In the genomic region with DNA sequence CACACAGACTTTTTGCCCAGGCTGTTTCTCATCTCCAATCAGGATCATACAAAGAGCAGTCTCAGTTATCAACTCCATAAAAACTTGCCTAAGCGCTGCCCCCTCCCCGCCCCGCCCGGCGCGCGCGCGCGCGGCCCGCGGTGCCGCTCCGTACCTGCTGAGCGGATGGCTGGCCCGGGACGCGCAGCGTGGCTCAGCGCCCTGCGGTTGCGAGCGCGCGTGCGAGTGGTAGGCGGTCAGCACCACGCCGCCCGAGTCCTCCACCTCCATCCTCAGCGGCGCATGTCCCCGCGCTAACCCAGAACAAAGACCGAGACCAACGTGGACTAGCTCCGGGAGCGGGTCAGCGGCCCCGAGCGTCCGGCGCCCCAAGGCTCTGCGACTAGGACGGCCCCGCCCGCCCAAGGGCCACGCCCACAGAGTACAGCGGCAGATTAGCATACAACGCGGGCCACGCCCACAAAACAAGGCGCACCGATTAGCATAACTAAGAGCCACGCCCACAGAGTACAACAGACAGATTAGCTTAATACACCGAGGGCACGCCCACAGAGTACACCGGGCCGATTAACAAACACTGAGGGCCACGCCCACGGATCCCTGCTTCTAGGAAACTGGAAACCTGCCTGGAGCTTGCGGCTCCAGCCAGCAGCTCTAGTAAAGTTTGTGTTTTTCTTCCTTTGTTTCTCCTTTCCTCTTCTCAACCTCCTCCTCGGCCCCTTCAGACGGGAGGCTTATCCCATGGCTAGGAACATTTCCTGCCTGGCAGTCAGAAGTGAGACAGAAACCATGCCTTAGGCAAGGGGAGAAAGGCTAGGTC, we compare ENCODE assay signal across 8 mouse cellular contexts. TPM values are rescaled to one million over a fixed set of nuclear protein-coding genes. Genes with fewer than 3 reads are reported as not detected.
DNase-seq lines count a peak whose midpoint lies in the region; ATAC-seq and TF ChIP-seq lines count a peak whose summit lies in the region.

A gene (minus strand): TSS at position 380 of the 820 bp plus-strand sequence.

- no peaks in the 10 kb centered on the region for H3K36me3 ChIP-seq in lung, embryonic 14.5 days (ENCODE audit: insufficient read depth)

- peak within 1 kb of the TSS; percentile 71 for H3K4me2 ChIP-seq in lung, embryonic 14.5 days

- peak; percentile 94 for ATAC-seq in lung, embryonic 14.5 days (ENCODE audit: insufficient read depth)
- ATAC-seq in neutrophil, adult 5-6 weeks (ENCODE audit: extremely low read depth, insufficient number of reproducible peaks, low FRiP score, poor library complexity, severe bottlenecking): peak; percentile 26; the same call in 1 of the 2 replicates

- TF ChIP-seq CTCF in cerebellum, adult 2 months (IDR thresholded peaks at IDR 0.05; ENCODE audit: borderline replicate concordance, insufficient read depth, low read depth, low read length): no peak
- TF ChIP-seq CTCF in lung, embryonic 14.5 days (IDR thresholded peaks at IDR 0.05; ENCODE audit: low read depth): no peak

- H3K4me1 ChIP-seq in cerebellum, adult 2 months (ENCODE audit: control insufficient read depth, insufficient read depth, low read length): no peaks in the 10 kb centered on the region
- H3K4me1 ChIP-seq in lung, embryonic 14.5 days (ENCODE audit: insufficient read depth): peaks cover 23% of the 10 kb centered on the region

- peak within 1 kb of the TSS; percentile 79 for H3K9ac ChIP-seq in lung, embryonic 14.5 days

- under 1% methylated on average over 65 of the region's 65 CpGs for WGBS in cerebellum, adult 2 months
- WGBS in lung, embryonic 14.5 days: under 1% methylated on average over 65 of the region's 65 CpGs

- no peaks in the 10 kb centered on the region; the same call in 1 of the 2 replicates for H3K27me3 ChIP-seq in cerebellum, adult 2 months (ENCODE audit: control insufficient read depth, insufficient read depth, low read length)
- H3K27me3 ChIP-seq in lung, embryonic 14.5 days (ENCODE audit: insufficient read depth, low read length): no peaks in the 10 kb centered on the region

- no peak for TF ChIP-seq POLR2A in cerebellum, adult 2 months (IDR thresholded peaks at IDR 0.05; ENCODE audit: borderline replicate concordance, insufficient read depth, low read length)

- H3K4me3 ChIP-seq in cerebellum, adult 2 months (replicated peaks; ENCODE audit: insufficient read depth, low read depth, low read length): peak within 1 kb of the TSS; percentile 61
- peak within 1 kb of the TSS; percentile 70 for H3K4me3 ChIP-seq in lung, embryonic 14.5 days (ENCODE audit: low read depth, low read length)

- H3K9me3 ChIP-seq in lung, embryonic 14.5 days (ENCODE audit: low read depth, low read length): no peaks in the 10 kb centered on the region

- peak; percentile 92 for DNase-seq in MN1 (ENCODE audit: low spot score)
- DNase-seq in cerebellum, adult 2 months: peak; percentile 45 to 58
- DNase-seq in forelimb bud, embryonic 11.5 days (ENCODE audit: low read depth, low spot score): peak; percentile 97
- DNase-seq in heart, postnatal 4 days: peak; percentile 94
- peak; percentile 32 to 37 for DNase-seq in layer of hippocampus, adult 8-10 months (ENCODE audit: low spot score in 2 of 2)
- DNase-seq in lung, embryonic 14.5 days: peak; percentile 100
- peak; percentile 91 for DNase-seq in testis, postnatal 14 days (ENCODE audit: low spot score)

- H3K27ac ChIP-seq in cerebellum, adult 2 months (ENCODE audit: insufficient read depth, low read length): no peak within 1 kb of the TSS
- peak within 1 kb of the TSS; percentile 97 for H3K27ac ChIP-seq in lung, embryonic 14.5 days (ENCODE audit: low read depth)

RNA-seq across cellular contexts. Expression of the gene that starts here (rescaled TPM):
- 0.27 and 0.28 TPM in 2 replicates for polyA plus RNA-seq in cerebellum, adult 2 months (2012; rRNA removed)
- 10 to 100 TPM; 11.8 to 12.5 TPM for total RNA-seq in heart, postnatal 4 days (2021)
- total RNA-seq in layer of hippocampus, adult 8-10 months (2022): under 1 TPM; 0.34 to 0.73 (median 0.61) TPM
- 70.4 and 71.4 TPM in 2 replicates for polyA plus RNA-seq in lung, embryonic 14.5 days (2014; fragmentation: Nextera tagmentation; extraction: Ambion mirVana)
- total RNA-seq in neutrophil, adult 5-6 weeks (2017): 0.37 and 1.3 TPM in 2 replicates

Comparison
In these comparisons a context has a peak if more than half of its experiments do, and no peak if none do; other contexts are left out.
1. RNA of the gene that starts here (polyA plus RNA-seq): 70.4 to 71.4 TPM in lung, embryonic 14.5 days; 0.27 to 0.28 TPM in cerebellum, adult 2 months; every median in the first group is over 10 times any median in the second.
2. Peak in DNase-seq and H3K4me3 ChIP-seq in cerebellum, adult 2 months; RNA of the gene not detected or under 1 TPM.
3. Peak in DNase-seq in layer of hippocampus, adult 8-10 months; RNA of the gene not detected or under 1 TPM.
4. DNase-seq: peak in every context shown above with its lines; median percentile 100 in lung, embryonic 14.5 days; 97 in forelimb bud, embryonic 11.5 days; 94 in heart, postnatal 4 days; 92 in MN1; 91 in testis, postnatal 14 days; 52 in cerebellum, adult 2 months; 34 in layer of hippocampus, adult 8-10 months.